Mouse (Mus musculus): Measurements from ENCODE around the gene Lpar3. TPM values are rescaled to one million over a fixed set of nuclear protein-coding genes. Genes with fewer than 3 reads are reported as not detected.

Gene Lpar3
- total and polyA plus RNA-seq, 3 experiments: 0.10 to 0.68 (median 0.32) TPM

DNA sequence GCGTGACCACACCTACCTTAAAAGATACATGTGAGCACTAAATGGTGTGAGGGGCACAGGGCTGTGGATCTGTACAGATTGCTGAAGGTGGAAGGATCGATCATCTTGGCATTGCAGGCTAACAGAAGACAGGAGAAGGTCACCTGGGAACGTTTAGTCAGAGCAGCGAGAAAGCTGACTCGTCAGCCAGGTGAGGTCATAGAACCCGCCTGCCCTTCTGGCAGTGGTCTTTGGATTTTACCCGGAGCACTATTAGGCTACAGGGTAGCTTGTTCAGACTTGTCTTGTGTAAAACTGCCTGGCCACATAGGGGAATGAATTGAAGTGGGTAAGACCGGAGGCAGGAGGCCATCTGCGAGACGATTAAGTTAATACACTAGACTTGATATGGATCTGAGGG is 43.4 kb downstream of the Lpar3 start:
- no peaks in the 10 kb centered on the region for H3K79me2 ChIP-seq (replicated peaks; ENCODE audit: control insufficient read depth, insufficient read depth, low read length)
- WGBS: 82% methylated on average over 10 of the region's 10 CpGs
- H3K4me1 ChIP-seq (ENCODE audit: control insufficient read depth, insufficient read depth, low read length): no peaks in the 10 kb centered on the region
- H3K9ac ChIP-seq (ENCODE audit: low read depth, low read length): no peak overlapping the region
- DNase-seq: no peak
- intact Hi-C loops (cut with DNase I): no loop called here
- no peak for TF ChIP-seq CTCF (IDR thresholded peaks at IDR 0.05)
- no peak for TF ChIP-seq POLR2A (IDR thresholded peaks at IDR 0.05; ENCODE audit: insufficient read depth, low read depth, low read length)
- TF ChIP-seq EP300 (IDR thresholded peaks at IDR 0.05; ENCODE audit: insufficient read depth, low read depth, low read length): no peak
- H3K4me3 ChIP-seq: no peak overlapping the region
- no peaks in the 10 kb centered on the region for H3K36me3 ChIP-seq (ENCODE audit: control insufficient read depth, insufficient read depth, low read length)
- no peak overlapping the region for H3K27ac ChIP-seq
- H3K27me3 ChIP-seq (ENCODE audit: control insufficient read depth, insufficient read depth, low read length): no peaks in the 10 kb centered on the region

GRCm38 (mm10) chr3:146265545-146266130 is 44.9 kb downstream of the Lpar3 start:
- Histone ChIP-seq H3K4me1 (ENCODE audit: control insufficient read depth, insufficient read depth, low read length) (no peaks in the 10 kb centered on the region), H3K79me2 (replicated peaks; ENCODE audit: control insufficient read depth, insufficient read depth, low read length) (no peaks in the 10 kb centered on the region), H3K27me3 (ENCODE audit: control insufficient read depth, insufficient read depth, low read length) (no peaks in the 10 kb centered on the region), H3K4me3 (no peak overlapping the region), H3K27ac (no peak overlapping the region), H3K9ac (ENCODE audit: low read depth, low read length) (no peak overlapping the region), H3K36me3 (ENCODE audit: control insufficient read depth, insufficient read depth, low read length) (no peaks in the 10 kb centered on the region)
- TF ChIP-seq POLR2A (IDR thresholded peaks at IDR 0.05; ENCODE audit: insufficient read depth, low read depth, low read length) (no peak), CTCF (IDR thresholded peaks at IDR 0.05) (no peak), EP300 (IDR thresholded peaks at IDR 0.05; ENCODE audit: insufficient read depth, low read depth, low read length) (no peak)
- WGBS: 62% methylated on average over 12 of the region's 12 CpGs
- intact Hi-C loops (cut with DNase I): no loop called here
- DNase-seq: no peak

DNA sequence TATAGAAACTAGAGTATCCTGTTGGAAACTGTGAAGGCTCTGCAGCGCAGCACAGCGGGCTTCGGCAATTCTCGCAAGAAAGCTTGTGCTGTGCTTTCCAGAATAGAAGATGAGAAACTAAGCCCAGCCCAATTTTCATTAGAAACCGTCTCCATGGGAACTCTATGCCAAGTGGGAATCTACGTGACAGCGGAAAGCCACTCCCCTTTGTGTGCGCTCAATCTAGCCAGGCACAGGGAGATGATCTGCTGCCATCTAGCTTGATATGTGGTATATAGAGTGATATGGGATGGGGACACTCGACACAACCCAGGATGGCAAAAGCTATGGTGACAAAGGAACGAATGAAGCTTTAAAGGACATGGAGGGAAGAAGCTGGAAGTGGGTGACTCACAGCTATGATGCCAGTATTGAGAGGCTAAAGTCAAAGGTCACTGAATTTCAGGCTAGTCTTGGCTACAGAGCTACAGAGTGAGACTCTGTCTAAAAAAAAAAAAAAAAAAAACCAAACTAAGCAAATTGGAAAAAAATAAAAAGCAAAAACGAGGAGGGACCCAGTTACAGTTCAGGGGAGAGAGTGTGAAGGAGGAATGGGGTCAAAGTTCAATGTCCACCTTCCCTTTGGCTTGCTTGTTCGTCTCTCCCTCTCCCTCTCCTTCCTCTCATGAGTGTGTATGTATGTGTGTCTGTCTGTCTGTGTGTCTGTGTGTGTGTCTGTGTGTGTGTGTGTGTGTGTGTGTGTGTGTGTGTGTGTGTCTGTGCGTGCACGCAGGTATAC is 47.5 kb downstream of the Lpar3 start:
- Histone ChIP-seq H3K27me3 (ENCODE audit: control insufficient read depth, insufficient read depth, low read length) (no peaks in the 10 kb centered on the region), H3K36me3 (ENCODE audit: control insufficient read depth, insufficient read depth, low read length) (no peaks in the 10 kb centered on the region), H3K79me2 (replicated peaks; ENCODE audit: control insufficient read depth, insufficient read depth, low read length) (no peaks in the 10 kb centered on the region), H3K27ac (no peak overlapping the region), H3K4me3 (no peak overlapping the region), H3K9ac (ENCODE audit: low read depth, low read length) (no peak overlapping the region), H3K4me1 (ENCODE audit: control insufficient read depth, insufficient read depth, low read length) (no peaks in the 10 kb centered on the region)
- TF ChIP-seq POLR2A (IDR thresholded peaks at IDR 0.05; ENCODE audit: insufficient read depth, low read depth, low read length) (no peak), CTCF (IDR thresholded peaks at IDR 0.05) (no peak), EP300 (IDR thresholded peaks at IDR 0.05; ENCODE audit: insufficient read depth, low read depth, low read length) (no peak)
- intact Hi-C loops (cut with DNase I): no loop called here
- no peak for DNase-seq
- 81% methylated on average over 14 of the region's 14 CpGs for WGBS

DNA sequence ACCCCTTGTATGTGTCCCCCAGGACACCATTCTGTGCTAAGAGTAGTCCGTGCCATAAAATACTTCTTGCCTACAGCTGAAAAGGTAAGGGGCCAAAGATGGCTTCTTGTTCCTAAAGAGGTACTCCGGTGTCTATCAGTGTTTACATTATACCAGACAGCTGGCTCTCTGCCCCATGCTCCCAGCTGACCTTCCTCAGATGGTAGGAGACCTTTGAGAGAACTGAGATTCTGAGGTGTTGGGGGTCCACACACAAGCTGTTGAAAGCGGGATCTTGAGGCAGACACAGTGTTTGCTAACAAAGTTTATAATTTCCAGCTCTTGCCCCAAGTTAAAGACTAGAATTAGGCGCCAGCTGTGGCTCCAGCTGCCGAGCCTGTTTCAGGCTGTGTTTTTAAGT is 53.7 kb downstream of the Lpar3 start:
- TF ChIP-seq CTCF (IDR thresholded peaks at IDR 0.05) (no peak), POLR2A (IDR thresholded peaks at IDR 0.05; ENCODE audit: insufficient read depth, low read depth, low read length) (no peak), EP300 (IDR thresholded peaks at IDR 0.05; ENCODE audit: insufficient read depth, low read depth, low read length) (no peak)
- no peak for DNase-seq
- H3K27me3 ChIP-seq (ENCODE audit: control insufficient read depth, insufficient read depth, low read length): no peaks in the 10 kb centered on the region
- H3K79me2 ChIP-seq (replicated peaks; ENCODE audit: control insufficient read depth, insufficient read depth, low read length): no peaks in the 10 kb centered on the region
- peaks cover 2% of the 10 kb centered on the region for H3K4me1 ChIP-seq (ENCODE audit: control insufficient read depth, insufficient read depth, low read length)
- H3K36me3 ChIP-seq (ENCODE audit: control insufficient read depth, insufficient read depth, low read length): no peaks in the 10 kb centered on the region
- intact Hi-C loops (cut with DNase I): no loop called here
- no peak overlapping the region for H3K27ac ChIP-seq
- no peak overlapping the region for H3K9ac ChIP-seq (ENCODE audit: low read depth, low read length)
- no peak overlapping the region for H3K4me3 ChIP-seq
- 52% methylated on average over 5 of the region's 5 CpGs for WGBS

- 38% methylated on average over 11 of the region's 11 CpGs for WGBS
- Histone ChIP-seq H3K4me1 (ENCODE audit: control insufficient read depth, insufficient read depth, low read length) (peaks cover 2% of the 10 kb centered on the region), H3K36me3 (ENCODE audit: control insufficient read depth, insufficient read depth, low read length) (no peaks in the 10 kb centered on the region), H3K27me3 (ENCODE audit: control insufficient read depth, insufficient read depth, low read length) (no peaks in the 10 kb centered on the region), H3K27ac (no peak overlapping the region), H3K9ac (ENCODE audit: low read depth, low read length) (no peak overlapping the region), H3K4me3 (no peak overlapping the region), H3K79me2 (replicated peaks; ENCODE audit: control insufficient read depth, insufficient read depth, low read length) (no peaks in the 10 kb centered on the region)
- no peak for DNase-seq
- intact Hi-C loops (cut with DNase I): no loop called here
- TF ChIP-seq POLR2A (IDR thresholded peaks at IDR 0.05; ENCODE audit: insufficient read depth, low read depth, low read length) (no peak), EP300 (IDR thresholded peaks at IDR 0.05; ENCODE audit: insufficient read depth, low read depth, low read length) (no peak), CTCF (IDR thresholded peaks at IDR 0.05) (no peak)
Observed at GRCm38 (mm10) chr3:146275360-146276025, 54.7 kb downstream of the Lpar3 start.

DNA sequence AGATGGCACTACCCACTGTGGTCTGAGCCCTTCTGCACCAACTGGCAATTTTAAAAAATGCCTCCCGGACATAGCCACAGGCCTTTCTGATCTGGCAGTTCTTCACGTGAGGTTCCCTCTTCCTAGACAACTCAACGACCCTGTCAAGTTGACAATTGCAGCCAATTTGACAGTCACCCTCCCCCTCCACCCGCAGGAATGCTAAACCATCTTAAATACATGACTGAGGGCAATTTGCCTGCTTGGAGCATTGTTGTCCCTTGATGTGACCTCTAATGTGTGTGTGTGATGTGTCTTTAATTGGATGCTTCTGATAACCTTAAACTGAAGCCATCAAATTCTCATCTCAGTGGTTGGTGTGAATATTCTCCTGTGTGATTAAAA is 55.3 kb downstream of the Lpar3 start:
- H3K36me3 ChIP-seq (ENCODE audit: control insufficient read depth, insufficient read depth, low read length): no peaks in the 10 kb centered on the region
- 29% methylated on average over 4 of the region's 4 CpGs for WGBS
- H3K79me2 ChIP-seq (replicated peaks; ENCODE audit: control insufficient read depth, insufficient read depth, low read length): no peaks in the 10 kb centered on the region
- H3K9ac ChIP-seq (ENCODE audit: low read depth, low read length): no peak overlapping the region
- intact Hi-C loops (cut with DNase I): no loop called here
- TF ChIP-seq CTCF (IDR thresholded peaks at IDR 0.05) (no peak), POLR2A (IDR thresholded peaks at IDR 0.05; ENCODE audit: insufficient read depth, low read depth, low read length) (no peak), EP300 (IDR thresholded peaks at IDR 0.05; ENCODE audit: insufficient read depth, low read depth, low read length) (no peak)
- peaks cover 2% of the 10 kb centered on the region for H3K4me1 ChIP-seq (ENCODE audit: control insufficient read depth, insufficient read depth, low read length)
- H3K4me3 ChIP-seq: no peak overlapping the region
- H3K27ac ChIP-seq: no peak overlapping the region
- no peaks in the 10 kb centered on the region for H3K27me3 ChIP-seq (ENCODE audit: control insufficient read depth, insufficient read depth, low read length)
- no peak for DNase-seq

Measured in heart, adult 2 months (tissue).